Mouse (Mus musculus) cerebellum, adult 9-11 months (tissue): Measurements from ENCODE around the gene Cracr2a.

Experiments used
- DNase-seq: peaks from one replicate; pipeline ENCODE4 v3.0.0; 2022

The Cracr2a gene

GRCm38 (mm10) chr6:127565951-127566732 is 5.0 kb downstream of the Cracr2a start:
- DNase-seq, result no peak

- DNase-seq, result no peak
Measured at GRCm38 (mm10) chr6:127571849-127572550, 10.9 kb downstream of the Cracr2a start.

DNA sequence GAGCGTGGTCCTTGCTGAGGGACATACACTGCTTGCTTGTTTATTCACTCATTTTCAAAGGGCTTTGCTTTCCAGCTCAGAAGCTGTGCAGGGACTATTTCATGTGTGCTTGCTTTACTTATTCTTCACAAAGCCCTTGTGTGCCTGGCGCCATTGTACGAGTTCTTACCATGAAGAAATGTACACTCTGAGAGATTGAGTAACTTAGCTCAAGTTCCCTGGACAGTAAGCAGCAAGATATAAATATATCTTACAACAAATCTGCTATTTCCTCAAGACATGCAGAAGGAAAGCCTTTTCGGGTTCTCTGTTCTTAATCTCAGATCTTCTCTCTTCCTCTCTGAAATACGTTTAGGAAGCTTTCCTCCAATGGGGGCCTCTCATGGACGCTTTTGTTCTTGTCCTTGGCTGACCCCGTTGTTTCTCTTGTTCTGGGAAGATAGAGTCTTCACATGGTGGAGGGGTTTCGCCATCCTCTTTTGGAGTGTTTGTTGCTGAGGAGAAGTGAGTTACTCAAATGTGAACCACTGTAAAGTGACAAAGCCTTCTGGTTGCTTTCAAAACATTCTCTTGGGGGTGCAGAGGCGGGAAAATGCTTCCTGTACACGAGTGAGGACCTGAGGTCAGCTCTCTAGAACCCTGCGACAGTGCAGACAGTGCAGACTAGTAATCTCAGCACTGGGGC is 12.8 kb downstream of the Cracr2a start:
- DNase-seq, result no peak

DNA sequence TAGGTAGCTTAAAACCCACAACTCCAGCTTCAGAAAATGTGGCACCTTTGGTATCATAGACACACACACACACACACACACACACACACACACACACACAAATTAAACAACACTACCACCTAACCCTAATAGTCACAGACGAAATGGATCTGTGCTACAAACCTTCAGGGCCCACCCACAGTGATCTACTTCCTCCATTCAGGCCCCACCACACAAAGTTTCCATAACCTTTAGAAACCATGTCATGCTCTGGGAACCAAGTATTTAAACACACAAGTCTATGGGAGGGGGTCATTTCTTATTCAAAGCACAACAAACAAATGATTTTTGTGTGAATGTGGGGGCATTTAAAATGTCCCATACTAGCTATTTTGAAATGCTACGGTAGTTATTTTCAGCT is 14.1 kb downstream of the Cracr2a start:
- DNase-seq, result no peak

DNA sequence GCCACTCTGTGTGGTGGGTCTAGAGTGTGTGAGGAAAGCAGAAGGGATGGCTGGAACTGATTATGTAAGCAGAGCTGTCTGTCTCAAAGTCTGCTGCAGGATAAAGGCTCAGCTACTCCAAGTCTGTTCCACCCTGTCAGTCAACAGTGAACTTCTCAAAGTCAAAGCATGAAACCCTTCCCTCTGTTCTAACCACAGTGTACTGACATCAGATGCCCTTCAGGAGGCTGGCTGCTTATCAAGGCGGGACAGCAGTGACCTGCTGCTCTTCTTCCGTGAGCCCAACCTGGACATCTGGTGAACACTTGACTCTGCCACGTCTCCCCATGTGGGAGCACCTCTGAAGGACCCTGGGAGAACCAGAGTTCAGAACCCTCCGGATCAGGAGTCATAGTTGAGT is 16.6 kb downstream of the Cracr2a start:
- no peak for DNase-seq

- DNase-seq, result no peak
Measured at GRCm38 (mm10) chr6:127578316-127578715, 17.2 kb downstream of the Cracr2a start.

- no peak for DNase-seq
Measured at GRCm38 (mm10) chr6:127578810-127579209, 17.7 kb downstream of the Cracr2a start.

DNA sequence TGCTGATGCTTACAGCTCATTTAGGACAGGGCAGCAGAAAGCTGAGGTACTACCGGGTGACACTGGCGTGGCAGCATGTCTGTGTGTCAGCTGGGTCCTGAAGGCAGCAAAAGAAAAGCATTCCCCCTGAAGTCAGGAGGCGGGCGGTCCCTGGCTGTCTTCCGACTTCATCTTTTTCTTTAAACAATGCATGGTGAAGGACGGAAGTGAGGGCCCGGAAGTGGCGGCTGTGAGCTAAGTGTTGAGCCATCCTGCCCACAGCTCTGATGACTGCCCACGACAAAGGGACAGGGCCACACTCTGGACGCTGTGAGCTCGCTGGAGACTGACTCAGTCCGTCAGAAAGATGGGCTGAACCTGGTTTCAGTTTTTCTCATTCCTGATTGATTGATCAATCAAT is 20.8 kb downstream of the Cracr2a start:
- no peak for DNase-seq

GRCm38 (mm10) chr6:127582391-127583176 is 21.4 kb downstream of the Cracr2a start:
- peak; percentile 49 for DNase-seq

- DNase-seq, result no peak
Measured at GRCm38 (mm10) chr6:127591467-127591866, 30.3 kb downstream of the Cracr2a start.

GRCm38 (mm10) chr6:127593487-127593886 is 32.3 kb downstream of the Cracr2a start:
- no peak for DNase-seq

- no peak for DNase-seq
Measured at GRCm38 (mm10) chr6:127599280-127599679, 38.1 kb downstream of the Cracr2a start.

DNA sequence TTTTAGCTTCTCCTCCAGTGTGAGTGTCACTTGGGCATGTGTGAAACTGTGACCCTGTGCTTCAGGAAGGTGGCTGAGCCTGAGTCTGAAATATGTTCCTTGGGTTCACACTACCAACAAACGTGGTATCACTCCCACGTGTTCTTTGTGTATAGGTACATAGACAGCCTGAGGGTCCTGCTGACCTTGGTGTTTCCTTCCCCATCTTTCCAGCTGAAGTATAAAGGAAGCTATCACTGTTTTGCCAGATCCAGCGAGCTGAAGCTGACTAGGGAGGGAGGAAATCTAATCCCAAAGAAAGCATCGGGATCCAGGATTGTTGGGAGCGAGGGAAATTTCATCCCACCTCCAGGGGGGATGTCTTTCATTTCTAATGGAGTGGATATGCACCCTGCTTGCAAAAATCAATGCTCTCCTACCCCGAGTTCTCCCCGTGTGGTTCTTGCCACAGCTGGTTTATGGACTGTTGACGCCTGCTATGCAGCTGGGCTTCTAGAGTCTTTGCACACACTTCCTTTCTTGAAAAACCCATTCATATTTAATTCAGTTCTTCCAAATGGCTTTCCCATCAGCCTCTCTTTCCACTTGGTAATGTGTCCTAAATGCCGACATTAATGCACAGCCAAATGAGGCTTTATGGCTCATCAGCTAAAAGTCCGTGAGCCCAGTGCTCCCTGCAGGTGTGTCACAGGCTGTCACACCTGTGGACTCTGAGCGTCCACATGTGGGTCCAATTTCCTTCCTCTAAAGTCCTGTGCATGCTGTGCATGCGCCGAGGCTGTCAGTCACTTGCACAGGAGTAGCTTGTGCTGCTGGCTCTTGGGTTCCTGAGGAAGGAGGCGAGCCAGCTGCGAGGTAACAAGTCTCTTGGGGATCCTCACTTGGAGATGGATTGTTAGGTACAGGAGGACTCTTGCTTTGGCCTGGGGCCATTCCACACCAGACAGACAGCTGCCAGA is 44.2 kb downstream of the Cracr2a start:
- no peak for DNase-seq

GRCm38 (mm10) chr6:127609673-127610072 is 48.5 kb downstream of the Cracr2a start:
- no peak for DNase-seq

DNA sequence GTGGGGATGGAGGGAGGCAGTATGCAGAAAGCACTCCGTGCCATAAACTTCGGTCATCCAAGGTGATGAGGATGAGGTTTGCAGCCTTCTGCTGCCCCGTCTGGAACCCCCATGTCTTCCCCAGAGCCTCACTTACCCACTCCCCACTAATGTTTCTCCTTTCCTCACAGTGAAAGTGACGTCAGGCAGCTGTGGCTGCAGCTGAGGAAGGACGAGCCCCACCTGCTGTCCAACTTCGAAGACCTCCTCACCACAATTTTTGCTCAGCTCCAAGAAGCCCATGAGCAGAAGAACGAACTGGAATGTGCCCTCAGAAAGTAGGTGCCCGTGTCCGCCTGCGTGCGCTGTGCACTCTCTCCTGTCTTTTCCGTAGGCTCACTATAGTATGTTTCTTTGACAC is 50.1 kb downstream of the Cracr2a start:
- no peak for DNase-seq

- no peak for DNase-seq
Measured at GRCm38 (mm10) chr6:127614083-127614984, 53.2 kb downstream of the Cracr2a start.

GRCm38 (mm10) chr6:127616623-127617022 is 55.5 kb downstream of the Cracr2a start:
- no peak for DNase-seq

GRCm38 (mm10) chr6:127617258-127618025 is 56.3 kb downstream of the Cracr2a start:
- peak; percentile 9 for DNase-seq

DNA sequence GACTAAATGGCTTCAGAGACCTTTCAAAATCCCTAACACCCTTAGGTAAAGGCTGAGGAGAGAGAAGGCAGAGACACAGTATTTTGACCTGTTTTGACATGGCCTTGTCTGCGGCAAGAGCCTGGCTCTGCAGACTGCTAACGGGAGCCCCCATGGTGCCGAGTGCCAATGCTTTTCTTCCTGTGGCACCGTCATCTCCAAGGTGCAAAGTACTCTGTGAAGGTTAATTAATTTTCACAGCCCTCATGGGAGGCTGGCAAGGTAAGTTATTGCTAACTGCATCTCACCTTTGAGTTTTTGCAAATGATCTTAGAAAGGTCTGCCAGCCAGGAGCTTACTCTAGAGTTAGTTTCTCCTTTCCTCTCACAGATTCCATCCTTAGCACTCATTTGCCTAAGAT is 57.5 kb downstream of the Cracr2a start:
- DNase-seq, result no peak

DNA sequence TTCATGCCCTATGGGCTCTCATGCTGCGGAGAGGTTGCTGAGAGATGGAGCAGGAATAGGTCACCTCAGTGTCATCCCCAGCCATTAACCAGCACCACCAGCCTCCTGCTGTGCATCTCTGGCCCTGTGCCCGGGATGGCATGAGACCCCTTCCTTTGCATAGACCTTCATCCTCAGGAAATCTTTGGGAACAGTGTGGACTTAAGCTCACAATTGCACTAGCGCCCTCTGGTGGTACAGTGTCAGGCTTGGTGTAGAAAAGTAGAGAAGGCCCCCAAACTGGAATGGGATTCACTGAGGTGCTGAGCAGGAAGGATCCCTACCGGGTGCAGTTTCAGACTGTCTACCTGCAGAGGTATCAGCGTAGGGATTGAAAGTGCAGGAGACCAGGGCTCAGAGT is 64.0 kb downstream of the Cracr2a start:
- peak; percentile 21 for DNase-seq
